Mouse (Mus musculus) small intestine, adult 2 months (tissue): ENCODE measurements around the gene Chst10. TPM values are rescaled to one million over a fixed set of nuclear protein-coding genes. Genes with fewer than 3 reads are reported as not detected.

Source experiments
- H3K27ac ChIP-seq: fragments of 200-500 bp; 2 replicates; pipeline ENCODE4 v1.5.1; 2012; ENCODE audit warnings: low read depth, low read length, control low read depth, inconsistent platforms; ENCODE audit not compliant: insufficient read depth
- H3K27me3 ChIP-seq: fragments of 200-500 bp; 2 replicates; pipeline ENCODE4 v1.6.1; 2012; ENCODE audit warnings: mild to moderate bottlenecking, moderate library complexity, low read length, inconsistent platforms; ENCODE audit not compliant: control insufficient read depth, insufficient read depth
- H3K36me3 ChIP-seq: fragments of 200-500 bp; 2 replicates; pipeline ENCODE4 v1.6.1; 2012; ENCODE audit warnings: mild to moderate bottlenecking, low read length, control low read depth, inconsistent platforms; ENCODE audit not compliant: control insufficient read depth, insufficient read depth
- H3K4me1 ChIP-seq: fragments of 200-500 bp; 2 replicates; pipeline ENCODE4 v1.6.1; 2012; ENCODE audit warnings: low read length, inconsistent platforms, mixed read lengths; ENCODE audit not compliant: control insufficient read depth, insufficient read depth, insufficient read length
- H3K4me3 ChIP-seq: fragments of 200-500 bp; 2 replicates; pipeline ENCODE4 v1.5.1; 2012; ENCODE audit warnings: low read depth, mild to moderate bottlenecking, control low read depth, inconsistent platforms, low read length, moderate library complexity
- CTCF ChIP-seq: fragments of 200-500 bp; IDR thresholded peaks from 2 replicates; pipeline ENCODE4 v1.5.1; 2012; ENCODE audit warnings: low read depth, mild to moderate bottlenecking, control low read depth, inconsistent platforms, low read length, moderate library complexity, mixed read lengths; ENCODE audit not compliant: insufficient replicate concordance, insufficient read length; ENCODE audit errors: extremely low read depth
- POLR2A ChIP-seq: fragments of 200-500 bp; IDR thresholded peaks from 2 replicates; pipeline ENCODE4 v1.6.1; 2012; ENCODE audit warnings: low read depth, mild to moderate bottlenecking, control low read depth, inconsistent platforms, low read length, moderate library complexity
- WGBS: fragments of 180-500 bp; shearing (Covaris S2); methylation state at CpG from one replicate; pipeline ENCODE4 v1.1.7; 2018; 5-methylcytosine and 5-hydroxymethylcytosine counted together
- polyA plus RNA-seq: library from polyadenylated mRNA; depleted of rRNA; stranded (reverse); fragments of >200 nt; gene quantifications from 2 replicates; pipeline ENCODE4 v1.2.3, GENCODE M21; 2012; rRNA removed

Chst10 gene
- polyA plus RNA-seq, 1 experiment: 1.2 TPM

DNA sequence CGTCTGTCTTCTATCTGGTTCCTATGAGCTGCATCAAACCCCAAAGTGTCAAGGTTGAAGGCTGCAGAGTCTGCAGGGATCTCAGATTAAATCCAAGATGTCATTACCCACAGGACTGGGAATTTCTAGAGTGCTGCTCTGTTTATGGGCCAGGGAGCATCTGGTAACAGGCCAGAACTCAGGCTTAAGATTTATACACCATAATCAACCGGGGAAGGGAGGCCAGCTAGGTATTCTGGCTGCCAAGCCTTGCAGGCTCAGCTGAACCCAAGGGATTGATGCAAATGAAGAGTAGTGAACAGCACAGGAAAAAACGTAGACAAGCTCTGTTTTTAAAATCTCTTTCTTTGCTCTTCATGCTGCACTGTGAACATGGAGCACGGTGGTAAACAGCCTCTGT is 81.7 kb downstream of the Chst10 start:
- H3K36me3 ChIP-seq: no peaks in the 10 kb centered on the region

More for the DNA sequence above, 81.7 kb downstream of the Chst10 start:
- Histone ChIP-seq H3K27ac (no peak overlapping the region), H3K4me1 (no peaks in the 10 kb centered on the region), H3K27me3 (no peaks in the 10 kb centered on the region), H3K4me3 (no peak overlapping the region)
- WGBS: 64% methylated on average over 4 of the region's 4 CpGs
- TF ChIP-seq POLR2A (no peak), CTCF (no peak)

Other genes with a start within 250 kb of the Chst10 start
- gene Aff3, start 233.2 kb downstream of the Chst10 start, polyA plus RNA-seq: 1.2 and 1.5 TPM in 2 replicates
- gene Lonrf2, start 61.5 kb downstream of the Chst10 start, polyA plus RNA-seq: 0.20 and 0.29 TPM in 2 replicates
- gene Nms, start 41.0 kb upstream of the Chst10 start, polyA plus RNA-seq: not detected in 2 replicates
- gene Pdcl3, start 87.4 kb upstream of the Chst10 start, polyA plus RNA-seq: 12.9 and 24.2 TPM in 2 replicates